Mouse (Mus musculus) intestine, embryonic 15.5 days (tissue): Measurements from ENCODE around the gene Aff4. TPM values are rescaled to one million over a fixed set of nuclear protein-coding genes. Genes with fewer than 3 reads are reported as not detected.

Source experiments
- polyA plus RNA-seq: library from polyadenylated mRNA; unstranded; fragments of >200 nt; fragmentation: Nextera tagmentation; extraction: Ambion mirVana; gene quantifications from 2 replicates; pipeline ENCODE4 v1.2.1, GENCODE M21; 2015

Aff4 gene
- polyA plus RNA-seq, 1 experiment from 2014 or later = 33.7 TPM

Other genes starting within 250 kb of the Aff4 start
- 103 and 106 TPM in 2 replicates for gene Hspa4, start 50.4 kb upstream of the Aff4 start, polyA plus RNA-seq
- gene Zcchc10, start 26.2 kb upstream of the Aff4 start, polyA plus RNA-seq = 14.2 and 17.5 TPM in 2 replicates
- 7.3 and 12.9 TPM in 2 replicates for gene Leap2, start 72.3 kb downstream of the Aff4 start, polyA plus RNA-seq
- gene Uqcrq, start 80.0 kb downstream of the Aff4 start, polyA plus RNA-seq = 791 and 876 TPM in 2 replicates
- 1.3 and 1.6 TPM in 2 replicates for gene Gdf9, start 80.2 kb downstream of the Aff4 start, polyA plus RNA-seq
- 0.10 TPM in 1 of 2 replicates, not detected in the other for gene Gm10447, start 106.3 kb downstream of the Aff4 start, polyA plus RNA-seq
- 1.3 and 1.5 TPM in 2 replicates for gene Shroom1, start 106.4 kb downstream of the Aff4 start, polyA plus RNA-seq
- gene Gm9837, start 119.6 kb downstream of the Aff4 start, polyA plus RNA-seq = not detected in 2 replicates
- gene Gm9945, start 129.3 kb downstream of the Aff4 start, polyA plus RNA-seq = not detected in 2 replicates
- gene Sowaha, start 129.4 kb downstream of the Aff4 start, polyA plus RNA-seq = 0.56 and 0.57 TPM in 2 replicates
- gene Sept8, start 168.4 kb downstream of the Aff4 start, polyA plus RNA-seq = 19.7 and 21.7 TPM in 2 replicates
- gene Kif3a, start 216.5 kb downstream of the Aff4 start, polyA plus RNA-seq = 48.2 TPM in 2 replicates